Mouse (Mus musculus) spleen, postnatal 10 days (tissue): ENCODE results near the gene Ccl22.
A peak's percentile ranks its signal among the peaks of the same experiment; 100 is the strongest.

Experiments
- DNase-seq, 2 experiments: peaks; one replicate each; pipeline ENCODE4 v3.0.0; 2021 to 2022; ENCODE audit warnings: low spot score in 2 of 2

Gene Ccl22

GRCm38 (mm10) chr8:94734735-94735350 lies 10.5 kb upstream of the Ccl22 start:
- DNase-seq: peak in 1 of 2 experiments; percentile 59

GRCm38 (mm10) chr8:94735426-94736094 lies 9.8 kb upstream of the Ccl22 start:
- peak; percentile 46 to 53 for DNase-seq

GRCm38 (mm10) chr8:94739829-94740228 lies 5.6 kb upstream of the Ccl22 start:
- DNase-seq: peak in 1 of 2 experiments; percentile 42

- peak in 1 of 2 experiments; percentile 16 for DNase-seq
Measured at GRCm38 (mm10) chr8:94740591-94740990, 4.8 kb upstream of the Ccl22 start.

GRCm38 (mm10) chr8:94741726-94742125 lies 3.7 kb upstream of the Ccl22 start:
- DNase-seq: no peak

- DNase-seq: no peak
Measured at GRCm38 (mm10) chr8:94744484-94744883, 906 bp upstream of the Ccl22 start.

- DNase-seq: no peak
Measured at GRCm38 (mm10) chr8:94744972-94745371, 418 bp upstream of the Ccl22 start.

GRCm38 (mm10) chr8:94746832-94747231 lies 1.4 kb downstream of the Ccl22 start:
- DNase-seq: no peak

- no peak for DNase-seq
Measured at GRCm38 (mm10) chr8:94748363-94748762, 3.0 kb downstream of the Ccl22 start.

- DNase-seq: no peak
Measured at GRCm38 (mm10) chr8:94749942-94750341, 4.6 kb downstream of the Ccl22 start.

GRCm38 (mm10) chr8:94751023-94751849 lies 5.8 kb downstream of the Ccl22 start:
- no peak for DNase-seq

GRCm38 (mm10) chr8:94754006-94754405 lies 8.6 kb downstream of the Ccl22 start:
- no peak for DNase-seq

- no peak for DNase-seq
Measured at GRCm38 (mm10) chr8:94754486-94754885, 9.1 kb downstream of the Ccl22 start.

GRCm38 (mm10) chr8:94767035-94767434 lies 21.6 kb downstream of the Ccl22 start:
- DNase-seq: no peak

GRCm38 (mm10) chr8:94770945-94771344 lies 25.6 kb downstream of the Ccl22 start:
- DNase-seq: no peak

GRCm38 (mm10) chr8:94771941-94772670 lies 26.7 kb downstream of the Ccl22 start, which contains the start of gene Cx3cl1:
Gene Cx3cl1, plus strand, starts transcription at chr8:94772009.
- no peak for DNase-seq

- DNase-seq: no peak
Measured at GRCm38 (mm10) chr8:94773048-94773447, 27.7 kb downstream of the Ccl22 start.

GRCm38 (mm10) chr8:94773700-94774171 lies 28.3 kb downstream of the Ccl22 start:
- DNase-seq: no peak

- no peak for DNase-seq
Measured at GRCm38 (mm10) chr8:94774601-94775000, 29.2 kb downstream of the Ccl22 start.

GRCm38 (mm10) chr8:94776346-94776745 lies 31.0 kb downstream of the Ccl22 start:
- no peak for DNase-seq

- no peak for DNase-seq
Measured at GRCm38 (mm10) chr8:94778036-94778435, 32.6 kb downstream of the Ccl22 start.

- DNase-seq: no peak
Measured at GRCm38 (mm10) chr8:94778473-94778872, 33.1 kb downstream of the Ccl22 start.
